Mouse (Mus musculus) bone marrow macrophage, adult 2 months (primary cell): ENCODE data around the gene Ttyh3.

ENCODE experiments used
- CTCF ChIP-seq: IDR thresholded peaks from 2 replicates; pipeline ENCODE4 v1.5.1; 2012; ENCODE audit warnings: low read depth, mild to moderate bottlenecking, low read length, moderate library complexity
- POLR2A ChIP-seq: IDR thresholded peaks from 2 replicates; pipeline ENCODE4 v1.6.1; 2012; ENCODE audit warnings: mild to moderate bottlenecking, low read depth, low read length, borderline replicate concordance

DNA sequence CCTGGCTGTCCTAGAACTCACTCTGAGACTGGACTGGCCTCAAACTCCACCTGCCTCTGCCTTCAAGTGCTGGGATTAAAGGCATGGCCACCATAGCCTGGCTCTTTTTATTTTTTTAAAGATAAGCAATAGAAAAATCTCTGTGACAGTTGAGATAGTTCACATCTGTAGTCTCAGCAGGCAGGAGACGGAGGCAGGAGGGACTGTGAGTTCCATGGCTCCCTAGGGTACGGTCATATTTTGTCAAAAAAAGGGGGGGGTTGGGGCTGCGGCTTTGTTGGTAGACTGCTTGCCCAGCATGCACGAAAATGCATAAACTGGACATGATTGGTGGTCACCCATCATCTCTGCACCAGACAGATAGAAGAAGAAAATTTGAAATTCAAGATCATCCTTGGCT is 77.6 kb downstream of the Ttyh3 start:
- no peak for TF ChIP-seq CTCF
- no peak for TF ChIP-seq POLR2A
